In genomic region chr2:84459651-84460177, GRCm38 (mm10) we compare ENCODE assay signal across 9 mouse cellular contexts. TPM values are rescaled to one million over a fixed set of nuclear protein-coding genes. Genes with fewer than 3 reads are reported as not detected.
DNase-seq lines count a peak whose midpoint lies in the region; ATAC-seq and TF ChIP-seq lines count a peak whose summit lies in the region.
"Had no signal": no experiment of that assay in that cellular context is flagged by ENCODE, and none has a peak within 500 bp of the region (broad histone marks: within the 10 kb centered on the region; RNA-seq: fewer than 3 reads in every experiment).

No protein-coding gene starts in this region.

- no peak overlapping the region for H3K4me2 ChIP-seq in midbrain, postnatal 0 days (ENCODE audit: low read depth, low read length, poor library complexity, severe bottlenecking)

- H3K27ac ChIP-seq in midbrain, postnatal 0 days (ENCODE audit: low read depth, low read length), result no peak overlapping the region

- H3K9me3 ChIP-seq in E14TG2a.4 (ENCODE audit: low read length), result no peaks in the 10 kb centered on the region
- no peaks in the 10 kb centered on the region for H3K9me3 ChIP-seq in midbrain, postnatal 0 days (ENCODE audit: low read length)

- H3K9ac ChIP-seq in midbrain, postnatal 0 days (replicated peaks; ENCODE audit: low read length, poor library complexity, severe bottlenecking), result no peak overlapping the region

- intact Hi-C loops in heart, postnatal 14 days (cut with DNase I), result loop anchor here (5.0 to 10.0 kb wide), 3 partner anchors 148 to 345 kb away; no protein-coding TSS in a partner anchor

- peaks cover 36% of the 10 kb centered on the region for H3K36me3 ChIP-seq in E14TG2a.4 (ENCODE audit: insufficient read depth, low read length)
- H3K36me3 ChIP-seq in midbrain, postnatal 0 days (ENCODE audit: insufficient read depth, low read length), result no peaks in the 10 kb centered on the region

- ATAC-seq in midbrain, postnatal 0 days (ENCODE audit: low FRiP score), result no peak

- H3K27me3 ChIP-seq in E14TG2a.4 (ENCODE audit: insufficient read depth, low read length), result no peaks in the 10 kb centered on the region
- no peaks in the 10 kb centered on the region for H3K27me3 ChIP-seq in midbrain, postnatal 0 days (ENCODE audit: insufficient read depth, low read length)

- peak; percentile 94 for DNase-seq in R1 (ENCODE audit: low read depth, low spot score)
- peak; percentile 42 to 52 for DNase-seq in heart, postnatal 14 days
- peak; percentile 17 to 40 for DNase-seq in lung, adult 18-20 months
- no peak for DNase-seq in spleen, adult 18-20 months
- DNase-seq in midbrain, postnatal 0 days (ENCODE audit: low spot score), result no peak
- no peak for DNase-seq in urinary bladder, adult 2 months (ENCODE audit: low spot score)
- DNase-seq: embryo, embryonic 11 days; gastrocnemius, postnatal 36 days had no signal

- H3K4me3 ChIP-seq in E14TG2a.4 (replicated peaks; ENCODE audit: low read length), result 0 out of 2 replicates have a peak overlapping the region, but pooled peaks have one; percentile 13
- no peak overlapping the region for H3K4me3 ChIP-seq in midbrain, postnatal 0 days (ENCODE audit: low read depth, low read length)

- TF ChIP-seq CTCF in E14TG2a.4 (conservative IDR thresholded peaks at IDR 0.05; ENCODE audit: low read length), result no peak
- no peak for TF ChIP-seq CTCF in midbrain, postnatal 0 days (IDR thresholded peaks at IDR 0.05)

- H3K4me1 ChIP-seq in E14TG2a.4 (replicated peaks; ENCODE audit: low read depth, low read length), result peaks cover 22% of the 10 kb centered on the region
- no peaks in the 10 kb centered on the region for H3K4me1 ChIP-seq in midbrain, postnatal 0 days (ENCODE audit: insufficient read depth, low read length)

- 66% methylated on average over 11 of the region's 11 CpGs for WGBS in midbrain, postnatal 0 days

RNA-seq across cellular contexts. Expression of gene Tfpi, which starts 16.9 kb away (rescaled TPM):
- total RNA-seq in heart, postnatal 14 days (2021), result 10 to 100 TPM; 56.4 to 57.8 TPM
- 10.0 and 10.4 TPM in 2 replicates for total RNA-seq in midbrain, postnatal 0 days (2014; rRNA removed)
- 13.2 and 13.3 TPM in 2 replicates for polyA plus RNA-seq in midbrain, postnatal 0 days (2015; fragmentation: Nextera tagmentation; extraction: Ambion mirVana)
- polyA plus RNA-seq in urinary bladder, adult 2 months (2012; rRNA removed), result 19.3 and 21.8 TPM in 2 replicates

RNA-seq across cellular contexts. Expression of gene Calcrl, which starts 34.5 kb away (rescaled TPM):
- total RNA-seq in heart, postnatal 14 days (2021), result 10 to 100 TPM; 45.2 to 45.3 TPM
- total RNA-seq in midbrain, postnatal 0 days (2014; rRNA removed), result 11.0 and 19.5 TPM in 2 replicates
- polyA plus RNA-seq in midbrain, postnatal 0 days (2015; fragmentation: Nextera tagmentation; extraction: Ambion mirVana), result 6.0 TPM in 2 replicates
- 23.0 and 24.8 TPM in 2 replicates for polyA plus RNA-seq in urinary bladder, adult 2 months (2012; rRNA removed)

Comparison
In these comparisons a context has a peak if more than half of its experiments do, and no peak if none do; other contexts are left out.
1. DNase-seq: peak in R1 (single experiment), heart, postnatal 14 days (2 of 2) and lung, adult 18-20 months (2 of 2); none in spleen, adult 18-20 months (0 of 2), midbrain, postnatal 0 days (single experiment) and urinary bladder, adult 2 months (single experiment).